10 mouse cellular contexts compared by ENCODE assay signal in genomic region chr6:87778294-87779173, GRCm38 (mm10). TPM values are rescaled to one million over a fixed set of nuclear protein-coding genes. Genes with fewer than 3 reads are reported as not detected.
DNase-seq lines count a peak whose midpoint lies in the region; ATAC-seq and TF ChIP-seq lines count a peak whose summit lies in the region.
"Had no signal": no experiment of that assay in that cellular context is flagged by ENCODE, and none has a peak within 500 bp of the region (broad histone marks: within the 10 kb centered on the region; RNA-seq: fewer than 3 reads in every experiment).

No protein-coding gene starts in this region.

- WGBS in heart, embryonic 13.5 days, result 51% methylated on average over 11 of the region's 11 CpGs

- no peak overlapping the region for H3K4me3 ChIP-seq in heart, embryonic 13.5 days
- no peak overlapping the region for H3K4me3 ChIP-seq in gastrocnemius, adult 2 months

- 0 out of 2 replicates have a peak, but pooled peaks cover 2% of the 10 kb centered on the region for H3K27me3 ChIP-seq in heart, embryonic 13.5 days (replicated peaks)

- ATAC-seq in heart, embryonic 13.5 days (ENCODE audit: extremely low read depth, insufficient number of reproducible peaks, low FRiP score, low TSS enrichment), result no peak

- peak; percentile 90 for DNase-seq in heart, adult 11 months
- DNase-seq in heart, adult 8-10 months (ENCODE audit: low spot score), result no peak
- DNase-seq in 416B (ENCODE audit: low read depth), result peak; percentile 88
- peak; percentile 35 to 68 for DNase-seq in kidney, postnatal 25 days
- no peak for DNase-seq in gastrocnemius, adult 2 months
- no peak for DNase-seq in embryo, embryonic 11 days
- no peak for DNase-seq in gastrocnemius, postnatal 10 days
- DNase-seq: cerebellum, adult 11-12 months had no signal

- no peak overlapping the region for H3K4me2 ChIP-seq in heart, embryonic 13.5 days

- intact Hi-C loops in gastrocnemius, adult 2 months (cut with DNase I), result no loop called here

- H3K36me3 ChIP-seq in heart, embryonic 13.5 days, result no peaks in the 10 kb centered on the region

- H3K9me3 ChIP-seq in heart, embryonic 13.5 days, result no peaks in the 10 kb centered on the region

- H3K4me1 ChIP-seq in heart, embryonic 13.5 days, result peaks cover 18% of the 10 kb centered on the region

- H3K27ac ChIP-seq in heart, embryonic 13.5 days (replicated peaks), result peak overlapping the region; percentile 43
- H3K27ac ChIP-seq in gastrocnemius, adult 2 months, result no peak overlapping the region
- H3K27ac ChIP-seq: macrophage had no signal

- H3K9ac ChIP-seq in heart, embryonic 13.5 days, result no peak overlapping the region; the same call in 1 of the 2 replicates

- TF ChIP-seq CTCF in gastrocnemius, adult 2 months (IDR thresholded peaks at IDR 0.05), result no peak

RNA-seq across cellular contexts. Expression of gene Gp9, which starts 0.7 kb away (rescaled TPM):
- 1 to 10 TPM in 3 of 4 experiments, under 1 TPM in 1; 0.81 to 3.6 (median 1.6) TPM for total RNA-seq in heart, adult 8-10 months (2022)
- polyA plus RNA-seq in heart, embryonic 13.5 days (2015; fragmentation: Nextera tagmentation; extraction: Ambion mirVana), result 5.1 and 7.2 TPM in 2 replicates
- not detected for total RNA-seq in gastrocnemius, adult 2 months (2021)
- not detected for total RNA-seq in gastrocnemius, postnatal 10 days (2021)

RNA-seq across cellular contexts. Expression of gene Rab43, which starts 33.4 kb away (rescaled TPM):
- 10 to 100 TPM in 1 of 4 experiments, 1 to 10 TPM in 3; 7.9 to 13.3 (median 9.0) TPM for total RNA-seq in heart, adult 8-10 months (2022)
- 6.6 and 7.5 TPM in 2 replicates for polyA plus RNA-seq in heart, embryonic 13.5 days (2015; fragmentation: Nextera tagmentation; extraction: Ambion mirVana)
- total RNA-seq in gastrocnemius, adult 2 months (2021), result 1 to 10 TPM; 3.9 to 4.9 TPM
- total RNA-seq in gastrocnemius, postnatal 10 days (2021), result 10 to 100 TPM; 10.1 to 14.9 TPM

RNA-seq across cellular contexts. Expression of gene Efcc1, which starts 47.9 kb away (rescaled TPM):
- total RNA-seq in heart, adult 8-10 months (2022), result 1 to 10 TPM in 3 of 4 experiments, under 1 TPM in 1; 0.53 to 1.2 (median 1.1) TPM
- 0.43 and 0.52 TPM in 2 replicates for polyA plus RNA-seq in heart, embryonic 13.5 days (2015; fragmentation: Nextera tagmentation; extraction: Ambion mirVana)
- total RNA-seq in gastrocnemius, adult 2 months (2021), result under 1 TPM; 0.70 to 0.82 TPM
- total RNA-seq in gastrocnemius, postnatal 10 days (2021), result 1 to 10 TPM; 1.9 to 2.7 TPM
- polyA plus RNA-seq: macrophage had no signal

RNA-seq across cellular contexts. Expression of gene Gm45140, which starts 57.1 kb away (rescaled TPM):
- total RNA-seq in heart, adult 8-10 months (2022), result 1 to 10 TPM in 1 of 4 experiments, under 1 TPM in 1, not detected in 2; 0.24 to 1.9 TPM
- 2.1 TPM in 2 replicates for polyA plus RNA-seq in heart, embryonic 13.5 days (2015; fragmentation: Nextera tagmentation; extraction: Ambion mirVana)
- total RNA-seq in gastrocnemius, adult 2 months (2021), result 1 to 10 TPM in 1 of 2 experiments, under 1 TPM in 1; 0.45 to 1.7 TPM
- total RNA-seq in gastrocnemius, postnatal 10 days (2021), result 1 to 10 TPM; 1.7 to 2.5 TPM

Comparison
In these comparisons a context has a peak if more than half of its experiments do, and no peak if none do; other contexts are left out.
1. DNase-seq: peak in heart, adult 11 months (single experiment), 416B (single experiment) and kidney, postnatal 25 days (2 of 2); none in heart, adult 8-10 months (single experiment), gastrocnemius, adult 2 months (single experiment), embryo, embryonic 11 days (single experiment) and gastrocnemius, postnatal 10 days (single experiment).